Mouse (Mus musculus) C2C12 (cell line): ENCODE data around the gene Mepce.

Experiments used
- CEBPB ChIP-seq: IDR thresholded peaks from one replicate; pipeline ENCODE4 v1.6.1; 2011; ENCODE audit warnings: low read depth, mild to moderate bottlenecking, control low read depth, moderate library complexity
- CTCF ChIP-seq: IDR thresholded peaks from one replicate; pipeline ENCODE4 v1.5.1; 2011; ENCODE audit not compliant: control insufficient read depth, insufficient read depth, insufficient read length
- FOSL1 ChIP-seq: IDR thresholded peaks from one replicate; pipeline ENCODE4 v1.8.0; 2011; ENCODE audit warnings: mild to moderate bottlenecking, low read length; ENCODE audit not compliant: poor library complexity, insufficient read depth, severe bottlenecking
- MYOD1 ChIP-seq: IDR thresholded peaks from one replicate; pipeline ENCODE4 v1.6.1; 2011; ENCODE audit warnings: low read depth; ENCODE audit not compliant: control insufficient read depth, insufficient read length
- MYOG ChIP-seq: IDR thresholded peaks from one replicate; pipeline ENCODE4 v1.6.1; 2011; ENCODE audit not compliant: control insufficient read depth, insufficient read length; ENCODE audit errors: extremely low read depth
- USF1 ChIP-seq: IDR thresholded peaks from one replicate; pipeline ENCODE4 v1.6.1; 2011; ENCODE audit warnings: low read depth, mild to moderate bottlenecking, control low read depth, moderate library complexity

DNA sequence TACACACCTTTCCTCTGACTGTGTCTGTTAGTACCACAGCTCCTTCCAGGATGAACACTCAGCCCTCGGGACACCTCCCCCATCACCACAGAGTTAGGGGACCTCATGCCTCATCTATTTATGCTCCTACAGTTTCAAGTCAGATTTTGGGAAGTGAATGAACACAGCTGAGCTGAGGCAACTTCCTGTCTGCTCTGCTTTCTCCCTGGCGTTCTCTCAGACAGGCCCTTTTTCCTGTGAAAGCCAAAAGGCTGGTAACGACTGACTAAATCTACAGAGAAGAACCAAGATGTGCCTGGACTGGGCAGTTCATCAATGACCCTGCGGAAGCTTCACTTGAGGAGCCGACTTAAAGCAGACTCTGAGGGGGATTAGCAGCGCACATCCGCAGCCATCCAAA lies 42.8 kb upstream of the Mepce start:
- no peak for TF ChIP-seq CTCF
- TF ChIP-seq CEBPB = no peak
- no peak for TF ChIP-seq MYOD1
- no peak for TF ChIP-seq MYOG
- TF ChIP-seq FOSL1 = no peak
- TF ChIP-seq USF1 = no peak
